Mouse (Mus musculus): ENCODE measurements around the gene Skint6.
"Not testable (repeated sequence)": the region's sequence is repeated elsewhere in the genome, so short reads cannot be mapped to it uniquely, and the experiment has no call there.

Skint6 gene

GRCm38 (mm10) chr4:113286873-113287272, at the start of gene Skint6:
Gene Skint6 (minus strand): TSS chr4:113286973.
- no peak for DNase-seq (ENCODE audit: low read depth, low spot score)

- no peak for DNase-seq (ENCODE audit: low read depth, low spot score)
Observed at GRCm38 (mm10) chr4:113320911-113321310, 34.1 kb upstream of the Skint6 start.

GRCm38 (mm10) chr4:113301773-113302473, 15.2 kb upstream of the Skint6 start:
- no peak for DNase-seq (ENCODE audit: low read depth, low spot score)

- no peak for DNase-seq (ENCODE audit: low read depth, low spot score)
Observed at GRCm38 (mm10) chr4:113263363-113264060, 23.3 kb downstream of the Skint6 start.

GRCm38 (mm10) chr4:113245808-113246207, 41.0 kb downstream of the Skint6 start:
- no peak for DNase-seq (ENCODE audit: low read depth, low spot score)

GRCm38 (mm10) chr4:113067621-113068020, 219.2 kb downstream of the Skint6 start:
- no peak for DNase-seq (ENCODE audit: low read depth, low spot score)

GRCm38 (mm10) chr4:112979160-112979559, 307.6 kb downstream of the Skint6 start:
- not testable (repeated sequence) for DNase-seq (ENCODE audit: low read depth, low spot score)

- DNase-seq (ENCODE audit: low read depth, low spot score): peak; percentile 77
Observed at GRCm38 (mm10) chr4:112790646-112791045, 496.1 kb downstream of the Skint6 start.

- no peak for DNase-seq (ENCODE audit: low read depth, low spot score)
Observed at GRCm38 (mm10) chr4:112774766-112775165, 512.0 kb downstream of the Skint6 start, which contains the start of gene Skint10. Gene Skint10 (minus strand): TSS chr4:112774866.

Data from 3T3-L1 (cell line).